Mouse (Mus musculus) mesoderm, embryonic 11.5 days (tissue): ENCODE data around the gene Ipo7.
"Not testable (repeated sequence)": the region's sequence is repeated elsewhere in the genome, so short reads cannot be mapped to it uniquely, and the experiment has no call there.

Experiments
- DNase-seq: peaks from one replicate; pipeline ENCODE4 v3.0.0-alpha.2; 2012; ENCODE audit warnings: low read depth, low spot score

The Ipo7 gene

GRCm38 (mm10) chr7:110018631-110019482 lies 783 bp downstream of the Ipo7 start:
- peak; percentile 29 for DNase-seq

GRCm38 (mm10) chr7:110023553-110023952 lies 5.5 kb downstream of the Ipo7 start:
- DNase-seq = no peak

- no peak for DNase-seq
Observed at GRCm38 (mm10) chr7:110026594-110026993, 8.5 kb downstream of the Ipo7 start.

DNA sequence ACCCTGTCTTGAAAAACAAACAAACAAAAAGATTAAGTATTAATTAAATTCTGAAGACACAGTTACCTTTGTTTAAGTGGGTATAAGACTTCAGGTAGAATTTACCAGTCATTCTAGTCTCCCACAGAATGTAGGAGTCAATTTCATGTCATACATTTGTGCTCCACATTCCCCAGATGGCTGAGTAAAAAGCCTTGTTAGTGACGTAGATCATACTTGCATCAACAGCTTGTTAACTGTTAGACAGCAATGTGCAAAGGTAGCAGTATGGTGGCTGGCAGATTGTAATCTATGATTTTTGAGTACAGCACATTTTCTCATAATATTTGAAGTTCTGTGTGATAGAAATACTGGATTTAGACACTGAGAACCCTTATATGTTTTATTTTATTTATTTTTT lies 10.8 kb downstream of the Ipo7 start:
- DNase-seq = no peak

DNA sequence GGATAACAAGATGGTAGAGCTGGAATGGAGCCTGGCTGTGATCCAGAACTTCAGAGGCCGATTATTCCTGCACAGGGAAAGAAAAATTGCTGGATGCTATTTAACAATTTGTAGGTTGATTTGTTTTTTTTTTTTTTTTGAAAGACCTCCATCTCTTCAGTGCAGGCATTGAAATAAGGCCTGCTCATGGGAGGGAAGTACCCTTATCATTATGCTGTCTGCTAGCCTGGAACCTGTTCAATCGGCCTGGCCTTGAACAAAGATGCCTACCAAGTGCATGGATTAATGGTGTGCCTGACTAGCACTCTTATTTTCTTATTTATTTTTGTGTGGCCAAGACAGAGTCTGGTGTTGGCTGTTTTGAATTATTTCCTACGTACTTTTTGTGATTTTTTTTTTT lies 12.3 kb downstream of the Ipo7 start:
- no peak for DNase-seq

DNA sequence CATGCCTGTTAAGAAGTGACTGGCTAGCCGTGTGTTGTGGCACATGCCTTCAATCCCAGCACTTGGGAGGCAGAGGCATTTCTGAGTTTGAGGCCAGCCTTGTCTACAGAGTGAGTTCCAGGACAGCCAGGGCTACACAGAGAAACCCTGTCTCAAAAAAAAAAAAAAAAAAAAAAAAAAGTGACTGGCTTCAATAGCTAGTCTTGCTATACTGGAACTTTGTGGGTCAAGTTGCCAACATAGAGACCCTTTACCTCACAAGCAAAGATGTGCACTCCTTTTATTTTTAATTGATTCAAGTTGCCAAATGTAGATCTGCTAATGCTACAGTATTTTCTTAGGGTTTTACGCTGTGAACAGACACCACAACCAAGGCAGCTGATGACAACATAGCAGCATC lies 39.6 kb downstream of the Ipo7 start:
- DNase-seq = not testable (repeated sequence)

- peak; percentile 39 for DNase-seq
Observed at GRCm38 (mm10) chr7:110059092-110059785, 41.2 kb downstream of the Ipo7 start.

GRCm38 (mm10) chr7:110060106-110060668 lies 42.1 kb downstream of the Ipo7 start:
- DNase-seq = no peak

DNA sequence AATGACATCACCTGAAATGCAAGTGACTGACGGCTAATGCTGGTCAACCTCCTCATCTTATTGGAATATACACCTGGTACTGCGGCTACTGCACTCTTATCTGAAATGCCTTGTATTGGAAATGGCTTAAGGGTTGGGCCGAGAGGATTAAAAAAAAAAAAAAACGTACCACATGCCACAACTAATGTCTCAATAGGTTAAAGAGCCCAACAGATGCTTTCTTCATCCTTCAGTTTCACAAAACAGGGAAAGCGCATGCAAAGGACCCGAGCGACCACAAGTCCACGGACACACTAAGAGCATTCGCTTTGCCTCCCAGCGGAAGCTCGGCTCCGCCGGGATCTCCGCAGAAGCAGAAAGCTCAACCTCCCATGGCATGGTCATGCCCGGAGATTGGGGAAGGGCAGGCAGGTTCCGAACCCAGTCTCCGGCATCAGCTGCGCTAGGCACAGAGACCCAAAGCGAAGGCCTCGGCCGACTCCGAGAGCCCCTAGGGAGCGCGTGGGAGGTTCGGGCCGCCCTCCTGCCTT lies 42.7 kb downstream of the Ipo7 start:
- no peak for DNase-seq

DNA sequence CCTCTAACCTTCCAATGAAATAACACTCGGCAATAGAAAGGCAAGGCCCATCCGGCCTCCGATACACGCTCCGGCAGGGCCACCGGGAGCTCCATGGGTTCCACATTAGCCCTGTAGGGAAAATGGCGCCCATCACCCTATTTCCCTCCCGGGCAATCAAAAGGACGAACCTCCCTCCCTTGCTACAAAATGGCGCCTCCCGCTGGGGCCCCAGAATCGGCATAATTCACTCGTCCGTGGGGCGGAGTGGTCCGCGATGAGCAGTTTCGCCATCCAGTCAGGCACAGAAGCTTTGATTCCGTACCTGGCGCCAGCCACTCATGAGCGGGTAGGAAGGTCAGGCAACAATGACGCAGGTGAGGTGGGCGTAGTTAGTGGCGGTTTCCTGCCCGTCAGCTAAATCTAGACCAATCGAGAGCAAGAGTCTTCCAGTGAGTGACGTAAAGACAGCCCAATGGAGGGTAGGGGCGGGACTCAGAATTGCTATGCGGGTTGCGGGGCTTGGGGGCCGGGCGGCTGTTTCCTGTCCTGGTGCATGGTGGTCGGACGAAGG lies 43.2 kb downstream of the Ipo7 start, which contains the start of gene Zfp143:
Gene Zfp143 (plus strand): TSS at position 19 of the 553 bp plus-strand sequence.
- DNase-seq = peak; percentile 100

DNA sequence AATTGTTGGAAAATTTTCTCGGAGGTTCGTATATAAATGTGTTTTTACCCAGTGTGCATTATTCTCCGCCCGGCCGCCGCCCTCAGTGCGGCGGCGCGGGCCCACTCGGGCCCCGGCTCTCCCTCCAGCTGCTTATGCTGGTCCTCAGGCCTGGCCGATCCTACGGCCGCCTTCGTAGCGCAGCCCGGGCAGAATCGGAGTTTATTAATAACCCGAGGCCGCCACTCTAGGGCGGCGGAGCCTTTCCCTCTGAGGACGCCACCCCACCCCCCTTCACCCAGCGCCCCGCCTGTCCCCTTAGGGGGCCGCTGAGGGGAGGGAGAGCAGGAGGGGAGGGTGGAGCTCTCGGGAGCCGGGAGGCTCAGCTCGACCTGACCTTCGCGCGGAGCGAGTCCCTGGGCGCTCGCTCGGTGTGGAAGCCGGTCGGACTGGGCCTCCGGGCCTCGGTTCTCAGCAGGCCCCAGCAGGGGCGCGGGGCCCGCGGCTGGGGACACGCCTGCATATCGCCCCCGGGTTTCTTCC lies 43.7 kb downstream of the Ipo7 start:
- DNase-seq = peak; percentile 88

DNA sequence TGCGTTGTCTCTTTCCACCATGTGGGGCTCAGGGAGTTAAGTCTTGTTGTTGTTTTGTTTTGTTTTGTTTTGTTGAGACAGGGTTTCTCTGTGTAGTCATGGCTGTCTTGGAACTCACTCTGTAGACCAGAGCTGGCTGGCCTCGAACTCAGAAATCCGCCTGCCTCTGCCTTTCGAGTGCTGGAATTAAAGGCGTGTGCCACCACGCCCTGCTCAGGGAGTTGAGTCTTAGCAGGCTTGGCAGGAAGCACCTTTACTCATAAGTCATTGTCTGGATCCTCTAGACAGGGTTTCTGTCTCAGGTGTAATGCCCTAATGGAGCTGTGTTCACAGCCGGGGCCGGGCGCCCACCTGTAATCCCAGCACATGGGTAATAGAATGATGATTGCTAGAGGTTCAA lies 45.7 kb downstream of the Ipo7 start:
- no peak for DNase-seq

- no peak for DNase-seq
Observed at GRCm38 (mm10) chr7:110069070-110069469, 51.0 kb downstream of the Ipo7 start.

- DNase-seq = no peak
Observed at GRCm38 (mm10) chr7:110078168-110078567, 60.1 kb downstream of the Ipo7 start.

DNA sequence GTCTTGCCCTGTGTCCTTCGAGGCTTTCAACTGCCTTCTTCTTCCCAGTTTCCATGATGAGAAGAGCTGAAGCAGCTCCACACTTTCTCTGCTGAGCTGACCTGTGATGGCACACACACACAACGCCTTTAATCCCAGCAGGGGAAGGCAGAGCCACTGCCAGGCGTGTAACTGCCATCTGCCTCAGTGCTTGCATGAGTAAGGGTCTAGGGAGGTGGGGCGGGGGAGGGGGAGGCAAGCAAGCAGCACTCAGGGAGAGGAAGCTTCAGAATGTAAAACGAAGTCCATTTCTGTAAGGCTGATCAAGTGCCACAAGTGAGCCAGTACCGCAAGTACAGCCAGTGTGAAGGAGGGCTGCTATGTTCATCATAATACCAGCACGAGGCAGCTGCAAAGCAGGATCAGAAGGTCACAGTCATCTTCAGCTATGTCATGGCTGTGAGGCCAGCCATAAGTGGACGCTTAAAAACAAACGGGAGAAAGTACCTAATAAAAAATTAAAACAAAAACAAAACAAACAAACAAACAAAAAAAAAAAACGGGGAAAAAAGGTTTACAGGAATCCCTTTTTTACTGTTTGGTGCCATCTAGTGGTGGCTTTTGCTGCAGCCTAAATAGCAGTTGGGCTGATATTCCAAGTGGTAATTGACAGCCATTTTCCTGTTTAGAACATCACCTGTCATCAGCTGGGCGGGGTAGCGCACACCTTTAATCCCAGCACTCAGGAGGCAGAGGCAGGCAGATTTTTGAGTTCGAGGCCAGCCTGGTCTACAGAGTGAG lies 65.5 kb downstream of the Ipo7 start:
- peak; percentile 66 for DNase-seq

- DNase-seq = no peak
Observed at GRCm38 (mm10) chr7:110085217-110085616, 67.1 kb downstream of the Ipo7 start.

DNA sequence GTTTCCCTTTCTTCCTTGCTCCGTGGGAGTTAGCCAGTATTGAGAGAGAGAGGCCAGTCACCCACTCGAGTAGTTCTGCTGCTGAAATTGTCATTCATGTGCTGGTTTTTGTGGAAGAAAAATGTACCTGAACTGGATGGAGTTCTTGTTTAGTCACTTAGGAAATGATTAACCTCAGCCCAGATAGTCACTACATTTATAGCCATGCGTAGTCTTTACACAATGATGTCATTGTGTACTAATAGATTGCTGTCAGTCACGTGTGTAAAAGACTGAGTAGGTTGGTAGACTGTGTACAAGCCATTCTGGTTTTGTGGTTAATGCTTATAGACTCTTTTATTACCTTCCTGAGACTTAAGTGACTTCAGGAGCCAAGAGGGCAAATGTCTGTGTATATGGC lies 69.8 kb downstream of the Ipo7 start:
- DNase-seq = no peak

DNA sequence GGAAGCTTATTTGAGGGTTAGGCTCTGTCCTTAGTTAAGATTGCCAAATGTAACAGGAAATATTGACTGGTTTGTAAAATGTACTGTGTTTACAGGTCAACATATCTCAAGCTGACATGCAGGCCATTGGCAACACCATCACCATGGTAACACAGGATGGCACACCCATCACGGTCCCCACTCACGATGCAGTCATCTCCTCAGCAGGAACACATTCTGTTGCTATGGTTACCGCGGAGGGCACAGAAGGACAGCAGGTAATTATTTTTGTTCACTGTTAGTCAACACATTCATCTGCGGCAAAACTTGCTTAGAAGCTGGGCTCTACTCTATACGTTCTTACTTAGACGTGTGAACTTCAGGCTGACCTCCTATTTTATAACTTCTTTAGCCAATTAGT lies 73.6 kb downstream of the Ipo7 start:
- peak; percentile 16 for DNase-seq

DNA sequence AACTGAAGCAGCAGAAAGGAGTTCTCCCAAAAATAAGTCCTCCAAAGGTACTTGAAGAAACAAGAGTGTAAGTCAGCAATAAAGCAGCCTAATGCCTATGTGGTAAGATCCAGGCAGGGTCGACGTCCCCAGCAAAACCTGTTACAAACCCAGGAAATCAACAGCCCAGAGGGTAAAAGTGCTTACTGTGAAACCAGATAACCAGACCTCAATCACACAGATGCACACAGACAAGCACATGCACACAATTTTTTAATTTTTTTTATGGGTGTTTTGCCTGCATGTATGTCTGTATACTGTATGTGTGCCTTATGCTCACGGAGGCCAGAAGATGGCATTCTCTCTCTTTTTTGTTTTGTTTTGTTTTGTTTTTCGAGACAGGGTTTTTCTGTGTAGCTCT lies 78.3 kb downstream of the Ipo7 start:
- DNase-seq = no peak

DNA sequence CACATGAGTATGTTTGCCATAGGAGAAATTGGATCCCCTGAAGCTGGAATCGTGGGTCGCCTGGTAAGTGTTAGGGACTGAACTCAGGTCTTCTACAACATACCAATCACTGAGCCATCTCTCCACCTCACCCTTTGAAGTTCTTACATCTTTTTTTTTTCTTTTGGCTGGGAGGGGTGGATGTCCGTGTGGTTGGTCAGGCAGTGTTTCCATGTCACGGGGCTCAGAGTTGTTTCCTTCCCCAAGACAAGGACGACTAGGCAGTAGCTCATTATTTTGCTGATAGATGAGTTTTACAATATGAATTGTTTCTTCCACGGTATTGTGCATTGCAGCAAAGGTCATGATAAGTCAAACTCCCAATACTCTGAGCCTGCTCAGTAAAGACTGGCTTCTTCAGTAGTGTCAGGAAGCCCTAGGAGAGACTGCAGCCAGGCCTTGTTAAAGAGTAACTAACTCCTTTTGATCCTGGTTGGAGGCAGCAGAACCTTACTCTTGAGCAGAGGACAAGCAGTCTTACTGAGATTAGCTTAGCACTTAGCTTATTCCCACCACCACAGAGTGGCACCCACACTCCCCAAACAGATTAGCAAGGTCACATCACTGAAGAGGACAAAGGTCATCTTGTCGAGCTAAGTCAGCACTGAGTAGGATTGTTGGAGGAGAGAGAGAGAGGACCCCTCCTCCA lies 79.2 kb downstream of the Ipo7 start:
- no peak for DNase-seq
